Mouse (Mus musculus): ENCODE measurements around the gene Arhgap35.

The Arhgap35 gene

DNA sequence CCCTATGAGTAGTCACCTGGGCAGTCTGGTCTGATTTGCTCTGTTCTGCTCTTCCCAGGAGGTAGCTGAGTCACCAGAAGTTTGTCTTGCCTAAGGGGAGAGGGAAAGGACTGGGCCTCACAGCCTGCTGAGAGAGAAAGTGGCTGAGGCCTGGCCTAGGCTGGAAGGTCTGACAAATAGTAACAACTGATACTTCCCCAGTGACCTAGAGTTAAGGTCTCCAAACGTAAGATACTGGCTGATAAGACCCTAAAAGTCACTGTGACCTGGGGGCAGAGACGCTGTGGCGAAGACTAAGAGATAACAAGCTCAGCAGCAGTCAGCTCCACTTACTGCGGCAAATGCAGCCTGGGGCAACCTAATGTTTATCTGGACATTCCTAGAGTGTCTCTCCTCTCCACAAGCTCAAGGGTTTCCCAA lies 13.1 kb downstream of the Arhgap35 start:
- DNase-seq = no peak

DNA sequence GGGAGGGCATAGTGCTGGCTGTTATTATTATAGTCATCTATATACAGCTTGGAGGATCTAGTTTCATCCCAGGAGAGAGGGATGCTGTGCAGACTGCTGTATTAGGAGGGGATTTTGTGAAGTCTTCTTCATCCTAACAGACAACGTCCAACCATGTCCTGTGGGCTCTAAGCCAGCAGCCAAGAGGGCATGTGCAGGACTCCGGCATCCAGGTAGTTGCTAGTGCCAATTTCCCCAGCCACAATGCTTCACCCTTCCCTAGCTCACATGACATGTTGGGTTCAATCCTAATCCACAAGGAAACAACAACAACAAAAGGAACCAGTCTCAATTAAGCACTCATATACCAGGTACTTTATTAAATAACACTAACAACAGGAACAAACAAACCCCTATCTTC lies 15.8 kb downstream of the Arhgap35 start:
- peak; percentile 28 to 36 for DNase-seq

DNA sequence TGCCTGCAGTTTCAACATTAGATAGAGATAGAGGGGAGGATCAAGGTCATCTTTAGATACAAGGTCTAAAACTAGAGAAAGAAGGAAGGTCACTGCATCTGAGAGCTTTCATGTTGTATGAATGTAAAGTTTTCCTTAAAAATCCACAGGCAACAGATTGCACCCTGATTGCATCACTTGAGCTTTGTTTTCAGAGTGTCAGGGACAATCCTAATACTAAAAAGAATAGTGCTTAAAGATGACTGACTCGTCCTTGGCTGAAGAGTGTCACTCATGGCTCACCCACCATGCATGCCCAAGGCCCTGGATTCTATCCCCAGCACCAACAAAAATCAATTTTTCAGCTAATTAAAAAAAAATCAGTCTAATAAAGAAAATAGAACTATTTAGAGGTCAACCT lies 23.5 kb downstream of the Arhgap35 start:
- DNase-seq = no peak

DNA sequence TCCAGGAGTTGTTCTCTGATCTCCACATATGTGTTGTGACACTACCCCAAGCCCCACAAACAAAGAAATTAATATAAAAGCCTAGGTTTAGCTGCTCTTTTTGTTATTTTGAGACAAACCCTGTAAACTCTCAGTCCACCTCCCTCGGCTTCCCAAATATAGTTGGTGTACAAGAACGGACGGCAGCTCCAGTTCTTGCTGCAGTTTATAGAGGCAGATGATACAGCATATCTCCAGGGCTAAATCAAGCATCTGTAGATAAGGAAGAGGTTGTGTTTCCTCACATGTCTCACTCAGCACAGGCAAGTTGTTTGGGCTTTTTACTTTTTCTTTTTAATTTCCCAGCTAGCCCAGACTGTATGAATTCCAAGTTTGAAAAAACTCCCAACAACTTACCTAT lies 27.1 kb downstream of the Arhgap35 start:
- no peak for DNase-seq

DNA sequence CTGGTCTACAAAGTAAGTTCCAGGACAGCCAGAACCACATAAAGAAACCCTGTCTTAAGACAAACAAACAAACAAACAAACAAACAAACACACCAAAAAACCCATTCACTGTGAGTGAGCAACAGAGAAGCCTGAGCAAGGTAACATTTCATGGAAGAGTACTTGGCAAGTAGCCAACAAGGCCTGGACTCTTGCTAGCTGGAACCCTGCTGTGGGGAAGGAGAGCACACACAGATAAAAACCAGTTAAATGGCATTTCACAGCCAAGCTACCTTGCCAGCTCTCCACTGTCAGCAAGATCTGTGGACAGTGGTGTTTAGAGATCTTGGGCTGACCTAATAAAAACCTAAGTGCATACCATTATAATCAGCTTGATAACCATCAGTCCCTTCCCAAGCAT lies 30.4 kb downstream of the Arhgap35 start:
- peak; percentile 24 to 53 for DNase-seq

DNA sequence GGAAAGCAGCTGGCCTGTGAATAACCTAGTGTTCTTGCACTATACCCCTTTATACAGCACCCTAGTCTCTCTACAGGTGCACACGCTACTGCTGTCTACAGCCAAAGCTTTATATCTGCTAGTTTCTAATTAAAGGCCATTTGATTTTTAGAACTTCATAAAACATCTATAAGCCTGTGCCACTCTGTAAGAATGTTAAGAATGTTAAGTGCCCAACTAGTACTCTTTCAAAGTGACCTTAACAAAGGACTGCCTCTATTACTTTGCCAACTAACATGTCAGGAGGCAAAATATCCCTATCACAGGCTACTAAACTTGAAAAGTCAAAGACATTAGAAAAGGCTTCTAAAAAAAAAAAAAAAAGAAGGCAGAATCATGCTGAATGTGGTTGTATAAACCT lies 31.0 kb downstream of the Arhgap35 start:
- no peak for DNase-seq

DNA sequence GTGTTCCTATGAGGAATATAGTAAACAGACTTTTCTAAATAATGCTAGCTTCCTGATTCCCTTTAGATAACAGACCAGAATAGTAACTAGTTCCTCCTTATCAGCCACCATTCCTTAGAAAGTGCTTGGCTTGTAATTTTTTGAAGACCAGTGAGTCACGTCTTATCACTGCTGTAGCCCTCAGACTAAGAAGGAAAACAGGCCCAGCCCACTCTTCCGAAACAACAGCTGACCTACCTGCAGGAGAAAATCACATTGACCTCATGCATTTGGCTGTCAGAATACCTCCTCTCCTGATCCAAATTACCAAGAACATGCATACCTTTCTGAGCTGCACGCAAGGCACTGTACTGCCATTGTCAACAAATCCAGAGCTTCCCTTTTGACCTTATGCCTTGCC lies 32.5 kb downstream of the Arhgap35 start:
- no peak for DNase-seq

DNA sequence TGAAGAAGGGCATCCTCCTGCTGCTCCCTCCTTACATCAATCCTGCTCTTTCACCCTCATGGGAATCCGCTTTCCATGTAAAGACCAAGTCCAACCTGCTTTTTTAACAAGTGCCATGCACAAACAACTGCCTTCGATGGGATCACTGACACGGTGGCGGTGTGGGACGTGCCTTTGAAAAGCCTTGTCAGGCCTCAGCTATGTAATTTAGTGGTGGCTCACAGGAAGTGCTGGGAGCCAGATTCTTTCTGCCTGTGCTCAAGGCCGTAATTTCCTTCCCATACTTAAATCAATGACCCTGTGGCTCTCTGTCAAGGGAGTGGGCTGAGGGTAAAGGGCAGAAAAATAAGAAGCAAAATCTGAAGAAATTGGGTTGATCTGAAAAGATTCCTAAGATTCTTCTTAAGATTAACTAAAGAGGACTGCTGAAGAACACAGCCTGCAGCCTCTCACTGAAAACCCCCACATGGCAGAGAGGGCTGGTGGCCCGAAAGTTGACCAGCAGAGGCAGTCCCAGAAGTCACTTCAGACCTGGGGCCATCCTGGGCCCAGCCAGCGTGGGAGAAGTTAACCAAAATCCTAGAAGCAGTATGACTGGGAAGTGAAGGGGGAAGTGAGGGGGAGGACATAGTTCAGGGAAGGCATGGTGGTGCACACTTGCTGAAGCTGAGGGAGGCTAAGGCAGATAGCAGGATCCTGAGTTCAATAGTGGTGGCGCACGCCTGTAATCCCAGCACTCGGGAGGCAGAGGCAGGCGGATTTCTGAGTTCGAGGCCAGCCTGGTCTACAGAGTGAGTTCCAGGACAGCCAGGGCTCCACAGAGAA lies 33.3 kb downstream of the Arhgap35 start:
- no peak for DNase-seq

DNA sequence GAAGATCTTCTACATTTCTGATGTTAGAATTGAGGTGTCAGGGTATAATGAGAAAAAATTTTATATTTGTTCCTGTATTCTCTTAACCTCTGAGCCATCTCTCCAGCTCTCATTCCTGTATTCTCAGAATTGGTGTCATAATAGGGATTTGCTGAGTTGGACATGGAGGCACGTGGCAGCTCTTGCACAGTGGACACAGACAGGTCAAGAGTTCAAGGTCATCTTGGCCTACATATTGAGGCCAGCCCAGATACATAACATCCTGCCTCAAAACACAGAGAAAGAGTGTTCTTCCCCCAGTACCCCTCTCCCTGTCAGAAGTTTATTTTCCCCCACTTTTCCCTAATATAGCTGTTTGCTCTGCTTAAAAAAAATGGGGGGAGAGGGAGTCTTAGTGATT lies 38.1 kb downstream of the Arhgap35 start:
- no peak for DNase-seq

DNA sequence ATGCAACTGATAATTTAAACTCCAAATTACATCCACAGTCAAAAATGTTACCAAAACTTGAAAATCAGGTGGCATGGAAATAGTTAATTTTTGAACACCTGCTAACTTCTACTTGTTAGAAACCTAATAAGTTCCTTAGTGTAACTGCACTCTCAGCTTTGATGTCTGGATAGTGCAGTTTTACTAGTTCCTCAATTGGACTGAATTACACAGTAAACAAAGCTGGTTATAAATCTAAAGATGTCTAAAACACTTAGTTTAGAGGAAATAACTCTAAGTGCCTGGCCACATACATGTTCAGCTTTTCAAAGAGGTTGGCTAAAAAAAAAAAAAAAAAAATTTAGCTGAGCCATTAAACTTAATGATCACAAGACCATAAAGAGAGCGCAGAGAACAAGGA lies 43.6 kb downstream of the Arhgap35 start:
- no peak for DNase-seq

DNA sequence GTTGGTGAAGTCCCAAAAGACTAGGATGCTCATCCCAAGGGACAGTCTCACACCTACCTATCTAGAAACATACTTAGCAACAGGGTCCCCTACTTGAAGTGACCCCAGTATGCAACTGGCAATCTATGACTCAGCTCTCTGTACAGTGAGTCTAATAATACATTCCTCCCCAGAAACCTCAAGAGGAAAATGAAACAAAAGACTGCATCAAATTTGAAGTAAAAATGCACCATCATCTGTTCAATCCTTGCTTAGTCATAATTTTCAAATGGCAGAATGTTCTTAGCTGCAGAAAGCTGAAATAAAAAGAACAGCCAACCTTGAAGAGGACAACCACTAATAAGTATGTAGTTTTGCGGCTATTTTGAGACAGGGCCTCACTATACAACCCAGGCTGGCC lies 44.1 kb downstream of the Arhgap35 start:
- no peak for DNase-seq

DNA sequence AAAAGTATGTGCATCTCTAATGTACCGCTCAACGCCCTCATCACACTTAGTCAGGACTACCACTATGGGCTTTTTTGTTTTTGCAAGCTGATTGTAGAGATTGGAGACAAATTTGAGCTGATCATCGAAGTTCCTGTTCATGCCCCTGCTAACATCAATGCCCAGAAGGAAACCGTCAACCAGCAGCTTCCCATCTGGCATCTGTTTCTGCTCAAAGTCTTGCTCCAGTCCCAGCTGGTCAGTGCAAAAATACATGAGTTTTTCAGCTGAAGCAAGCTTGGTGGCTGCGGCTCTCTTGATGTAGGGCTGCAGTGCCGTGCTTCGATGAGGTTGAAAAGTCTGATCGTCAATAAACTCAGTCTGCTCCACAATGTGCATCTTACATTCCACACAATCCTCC lies 50.3 kb downstream of the Arhgap35 start:
- no peak for DNase-seq

DNA sequence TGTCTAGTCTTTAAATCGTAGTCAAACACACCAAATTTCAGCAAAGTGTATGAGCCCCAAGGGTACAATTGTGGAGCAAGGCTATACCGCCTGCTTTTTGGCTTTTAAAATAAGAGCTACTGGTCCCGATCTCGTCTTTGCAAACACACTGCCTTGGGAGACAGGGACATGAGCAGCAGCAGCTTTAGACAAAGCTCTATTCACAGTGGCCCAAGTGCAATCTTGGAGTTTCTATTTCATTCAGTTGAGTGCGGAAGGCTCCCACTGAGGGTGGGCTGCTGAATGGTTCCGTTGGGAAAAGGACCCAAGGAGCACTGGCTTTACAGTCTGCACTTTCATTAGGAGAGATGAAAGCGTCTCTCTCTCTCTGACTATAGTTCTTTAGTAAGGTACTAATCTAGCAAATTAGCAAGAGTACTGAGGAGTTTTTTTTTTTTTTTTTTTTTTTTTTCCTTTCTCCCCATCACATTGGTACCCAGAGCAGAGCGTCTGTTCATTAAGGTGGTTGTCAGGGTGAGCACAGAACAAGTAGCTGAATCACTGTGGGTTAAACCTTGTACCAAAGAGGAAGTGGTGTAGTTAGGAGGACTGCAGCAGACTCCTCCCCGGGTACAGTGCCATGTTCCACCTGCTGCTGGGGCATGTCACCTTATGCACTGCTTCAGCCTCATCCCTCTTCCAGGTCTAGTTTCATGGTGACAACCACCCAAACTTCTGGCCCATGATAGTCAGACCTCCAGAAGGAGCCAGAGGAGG lies 56.8 kb downstream of the Arhgap35 start:
- no peak for DNase-seq

DNA sequence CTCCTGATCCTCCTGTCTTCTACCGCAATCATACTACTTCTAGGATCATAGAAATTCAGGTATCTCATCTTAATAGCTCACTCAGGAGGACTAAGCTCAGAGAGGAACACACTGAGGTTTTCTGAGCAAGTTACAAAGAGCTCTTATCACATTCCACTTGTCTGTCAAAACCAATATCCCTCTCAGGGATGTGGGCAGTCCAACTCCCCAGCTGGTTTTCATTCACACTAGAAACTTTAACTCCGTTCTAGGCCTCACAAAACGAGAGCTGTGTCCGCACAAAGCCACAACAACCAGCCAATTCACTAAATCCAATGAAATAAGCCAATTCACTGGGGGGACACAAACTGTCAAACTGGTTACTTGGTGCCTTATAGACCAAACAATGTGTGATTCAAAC lies 57.5 kb downstream of the Arhgap35 start:
- DNase-seq = no peak

DNA sequence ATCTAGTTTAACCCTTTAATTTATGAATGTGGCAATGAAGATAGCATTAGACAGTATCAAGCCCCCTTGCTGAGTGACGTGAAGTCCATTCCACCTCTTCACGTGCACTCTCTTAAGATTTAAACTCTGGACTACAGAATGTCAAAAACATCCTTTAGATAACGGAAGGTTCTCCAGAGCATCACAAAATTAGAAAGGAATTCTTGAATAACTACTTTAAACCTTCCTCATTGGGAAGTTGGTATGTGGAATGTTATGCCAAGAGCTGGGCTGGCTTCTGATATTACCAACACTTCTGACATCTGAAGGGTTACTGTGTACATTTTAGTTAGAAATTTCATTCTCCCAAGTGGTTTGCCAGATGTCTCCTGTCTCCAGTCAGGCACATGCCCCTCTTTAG lies 60.6 kb downstream of the Arhgap35 start:
- no peak for DNase-seq

DNA sequence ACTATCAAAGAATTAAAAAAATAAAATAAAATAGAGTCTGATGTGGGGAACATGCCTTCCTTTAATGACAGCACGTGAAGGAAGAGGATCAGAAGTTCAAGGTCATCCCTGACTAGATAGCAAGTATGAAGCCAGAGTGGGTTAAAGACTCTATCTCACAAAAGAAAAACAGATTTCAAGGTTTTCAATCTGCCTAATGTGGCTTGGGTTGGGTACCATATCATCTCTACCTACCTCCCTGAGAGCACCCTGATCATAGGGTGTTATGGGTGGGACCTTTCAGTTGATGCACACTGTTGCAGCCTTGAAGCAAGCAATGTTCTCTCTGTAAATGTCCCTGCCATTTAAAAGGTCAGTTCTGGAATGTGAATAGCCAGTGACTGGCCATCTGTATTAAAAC lies 63.2 kb downstream of the Arhgap35 start:
- DNase-seq = no peak

DNA sequence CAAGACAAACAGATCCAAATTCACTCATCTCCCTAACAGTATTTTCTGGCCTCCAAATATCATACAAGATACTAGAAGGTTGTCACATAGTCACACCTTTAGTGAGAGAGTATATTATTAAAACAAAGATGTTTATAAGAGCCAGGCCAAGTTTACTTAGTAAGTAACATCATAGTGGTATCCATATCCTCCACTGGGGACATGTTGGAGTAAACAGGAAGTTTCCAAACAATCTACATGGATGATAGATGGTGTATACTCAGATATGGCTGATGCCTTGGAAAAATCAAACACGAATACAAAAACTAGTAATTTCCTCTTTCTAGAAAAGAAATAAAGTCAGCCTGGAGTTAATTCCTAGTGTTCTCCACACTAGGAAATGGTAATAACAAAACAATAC lies 65.5 kb downstream of the Arhgap35 start:
- DNase-seq = no peak

DNA sequence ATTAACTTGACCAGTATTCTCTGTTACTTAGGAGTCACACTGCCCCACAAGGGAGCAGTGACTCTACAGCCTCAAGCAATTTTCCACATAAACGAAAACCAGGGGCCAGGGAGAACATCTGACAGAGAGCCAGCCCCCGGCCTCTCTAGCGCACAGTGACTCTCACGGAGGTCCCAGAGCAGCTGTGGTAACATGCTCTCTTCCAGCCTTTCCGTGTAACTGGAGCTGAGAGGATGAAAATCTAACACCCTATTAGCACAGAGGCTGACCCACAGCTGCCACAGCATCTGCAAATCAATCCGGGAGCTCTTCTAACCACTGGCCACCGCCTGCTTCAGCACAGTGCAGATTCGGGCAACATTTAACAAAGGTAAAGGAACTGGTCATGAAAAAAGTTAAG lies 70.0 kb downstream of the Arhgap35 start:
- no peak for DNase-seq

DNA sequence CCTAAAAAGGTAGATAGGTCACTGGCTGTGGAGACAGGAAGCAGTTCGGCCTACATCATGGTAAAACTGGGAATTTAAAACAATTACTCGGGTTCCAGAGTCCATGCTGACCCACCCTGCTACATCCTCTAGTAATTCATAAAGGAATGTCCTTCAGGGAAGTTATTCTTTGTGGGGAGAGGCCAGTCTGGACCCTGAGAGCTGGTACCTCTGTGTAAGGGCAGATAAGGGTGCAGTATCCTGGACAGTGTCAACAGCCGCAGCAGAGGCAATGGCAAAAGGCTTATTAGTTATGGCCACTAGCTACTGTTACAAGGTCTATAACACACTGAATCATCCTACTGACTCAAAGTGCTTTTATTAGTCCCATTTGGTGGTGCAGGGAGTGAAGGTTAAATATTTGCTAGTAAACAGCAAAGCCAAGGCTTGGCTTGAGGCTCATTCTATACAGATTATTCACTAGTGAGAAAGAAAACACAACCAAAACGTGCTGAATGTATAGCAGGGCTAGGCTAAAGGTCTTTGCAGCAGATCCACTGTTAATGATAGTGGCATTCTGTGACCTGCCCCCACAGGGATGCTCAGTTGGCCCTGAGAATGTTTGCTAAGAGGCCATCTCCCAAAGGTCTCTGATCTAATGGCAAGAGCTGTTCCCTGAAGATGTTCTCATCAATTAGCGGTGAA lies 77.4 kb downstream of the Arhgap35 start:
- no peak for DNase-seq

DNA sequence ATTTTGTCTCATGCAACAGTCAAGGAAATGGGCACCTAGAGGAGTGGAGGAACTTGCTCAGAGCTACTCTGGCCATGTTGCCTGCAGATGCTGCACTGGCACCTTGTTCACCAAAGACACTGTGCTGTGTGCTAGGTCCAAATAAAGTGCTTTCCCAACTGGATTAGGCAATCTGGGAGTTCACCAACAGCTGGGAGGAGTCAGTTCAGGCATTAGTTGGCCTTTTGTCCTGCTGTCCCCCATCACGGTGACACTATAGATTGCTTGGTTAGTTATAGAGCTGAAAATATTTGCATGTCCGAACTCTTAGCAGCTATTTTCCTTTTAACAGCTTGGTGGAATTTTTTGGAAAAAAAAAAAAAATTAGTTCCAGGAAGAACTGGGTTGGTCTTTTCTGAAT lies 88.8 kb downstream of the Arhgap35 start:
- DNase-seq = no peak

DNA sequence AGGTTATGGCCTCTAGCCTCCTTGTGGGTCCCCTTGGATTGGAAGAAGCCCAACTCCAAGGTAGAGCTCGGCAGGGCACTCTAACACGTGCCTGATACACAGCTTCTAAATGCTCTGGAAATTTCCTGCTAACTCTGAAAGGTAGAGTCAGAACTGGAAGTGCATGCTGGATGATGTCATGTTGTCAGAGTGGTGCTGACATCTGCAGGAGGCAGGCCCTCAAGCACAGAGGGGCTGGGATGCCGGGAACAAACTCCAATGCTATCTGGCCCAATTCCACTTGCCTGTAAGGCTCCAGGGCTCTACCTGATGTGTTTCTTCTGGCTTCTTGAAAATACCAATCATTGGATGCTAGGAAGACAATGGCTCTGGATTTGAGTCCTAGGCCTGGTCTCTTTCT lies 89.3 kb downstream of the Arhgap35 start:
- no peak for DNase-seq

DNA sequence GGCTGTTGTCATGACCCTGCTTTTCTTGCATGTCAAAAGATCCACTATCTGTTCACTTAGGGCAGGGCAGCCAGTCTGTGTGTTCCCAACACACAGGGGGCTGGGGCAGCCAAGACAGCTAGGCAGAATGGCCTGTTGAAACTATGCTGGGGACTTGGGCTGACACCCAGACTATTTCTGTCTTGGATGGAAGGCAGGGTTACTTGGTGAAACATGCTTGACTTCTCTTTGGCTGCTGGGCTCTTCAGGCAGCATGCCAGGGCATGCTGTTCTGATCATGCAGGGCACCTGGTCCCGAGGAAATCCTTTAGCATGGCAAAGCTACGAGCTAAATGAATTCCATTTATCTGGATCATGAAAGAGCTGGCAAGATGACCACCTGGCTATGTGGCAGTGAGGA lies 90.5 kb downstream of the Arhgap35 start:
- peak; percentile 68 to 73 for DNase-seq

DNA sequence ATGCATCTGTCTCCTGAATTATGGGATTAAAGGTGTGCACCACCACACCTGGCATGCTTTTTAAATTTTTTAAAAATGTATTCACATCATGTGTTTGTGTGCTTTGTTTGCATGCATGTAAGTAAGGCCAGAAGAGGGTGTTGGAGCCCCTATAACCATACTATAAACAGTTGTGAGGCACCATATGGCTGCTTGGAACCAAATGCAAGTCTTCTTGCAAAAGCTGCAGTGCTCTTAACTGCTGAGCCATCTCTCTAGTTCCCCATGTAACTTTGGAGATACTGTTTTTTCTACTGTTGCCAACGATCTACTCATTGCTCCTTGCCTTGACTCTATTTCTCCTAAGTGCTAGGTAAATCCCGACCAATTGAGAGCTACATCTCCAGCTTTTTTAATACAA lies 95.5 kb downstream of the Arhgap35 start:
- DNase-seq = no peak

DNA sequence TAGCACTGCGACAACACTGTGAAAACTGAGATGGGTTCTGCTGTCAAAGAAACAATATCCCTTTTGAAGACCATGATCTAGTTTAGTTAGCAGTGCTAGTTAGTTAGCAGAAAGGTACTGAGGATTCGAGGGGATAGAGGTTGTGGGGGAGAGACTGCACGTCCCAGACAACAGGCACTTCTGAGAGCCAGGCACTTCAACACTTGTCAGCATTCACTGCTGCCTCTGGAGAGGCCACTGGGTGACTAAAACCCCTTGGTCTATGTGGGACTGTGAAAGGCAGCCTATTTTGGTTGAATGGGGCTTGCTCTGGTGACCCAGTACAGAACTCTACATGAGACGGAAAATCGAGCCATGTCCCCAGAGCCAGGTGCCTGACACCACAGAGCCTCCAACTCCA lies 97.6 kb downstream of the Arhgap35 start:
- DNase-seq = no peak

Data from cerebellum, postnatal 36 days (tissue).